Mouse (Mus musculus) bone marrow macrophage, adult 2 months (primary cell): ENCODE measurements at regions not wholly inside any gene's neighbourhood (a gene's known extent, or its start where the extent isn't known, plus 50 kb on each side); places are given as distances from the start of the nearest gene placed in this dataset.

Experiments
- H3K27ac ChIP-seq: 2 replicates; pipeline ENCODE4 v1.5.1; 2012; ENCODE audit warnings: low read depth, low read length; ENCODE audit not compliant: insufficient read depth
- H3K4me1 ChIP-seq: 2 replicates; pipeline ENCODE4 v1.6.1; 2012; ENCODE audit warnings: low read length; ENCODE audit not compliant: control insufficient read depth, insufficient read depth
- H3K4me3 ChIP-seq: 2 replicates; pipeline ENCODE4 v1.5.1; 2012; ENCODE audit warnings: mild to moderate bottlenecking, low read length, moderate library complexity; ENCODE audit not compliant: insufficient read depth
- CTCF ChIP-seq: IDR thresholded peaks from 2 replicates; pipeline ENCODE4 v1.5.1; 2012; ENCODE audit warnings: low read depth, mild to moderate bottlenecking, low read length, moderate library complexity
- POLR2A ChIP-seq: IDR thresholded peaks from 2 replicates; pipeline ENCODE4 v1.6.1; 2012; ENCODE audit warnings: mild to moderate bottlenecking, low read depth, low read length, borderline replicate concordance

DNA sequence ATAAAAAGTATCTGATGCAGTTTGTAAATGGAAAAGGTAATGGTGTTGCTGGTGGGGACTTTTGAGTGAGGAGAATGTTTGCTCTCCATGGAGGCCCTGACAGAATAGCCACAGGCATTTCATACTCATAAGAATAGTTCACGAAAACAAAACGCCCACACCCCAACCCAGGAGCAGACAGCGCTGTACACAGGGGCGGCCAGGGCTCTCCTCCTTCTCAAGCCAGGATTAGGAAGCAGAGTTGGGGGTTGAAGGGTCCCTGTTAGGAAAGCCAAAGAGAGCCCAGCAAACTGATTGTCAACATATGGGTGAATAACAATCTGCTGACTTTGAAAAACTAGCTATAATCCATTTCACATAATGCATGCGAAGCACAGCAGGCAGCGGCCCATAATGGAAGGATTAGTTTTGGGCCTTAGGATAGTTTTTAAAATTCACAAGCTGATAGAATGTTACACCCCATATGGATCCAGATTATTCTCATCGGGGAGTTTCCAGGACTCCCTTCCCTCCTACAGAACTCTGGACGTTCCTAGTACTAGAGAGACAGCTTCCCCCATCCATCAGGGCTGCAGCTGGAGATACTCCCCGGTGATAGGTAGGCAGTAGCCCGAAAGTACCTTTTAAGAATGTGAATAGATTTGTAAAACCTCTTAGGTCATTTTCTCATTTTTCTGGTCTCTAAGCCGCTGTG lies 50.6 kb upstream of the Kif2a start:
- TF ChIP-seq POLR2A (no peak), CTCF (no peak)
- H3K27ac ChIP-seq: no peak overlapping the region
- no peaks in the 10 kb centered on the region for H3K4me1 ChIP-seq
- no peak overlapping the region for H3K4me3 ChIP-seq
